Mouse (Mus musculus) E14TG2a.4 (cell line): Measurements from ENCODE around the gene Rab31.

Experiments used
- H3K27me3 ChIP-seq: 2 replicates; pipeline ENCODE4 v1.6.1; 2014; ENCODE audit warnings: low read length, control low read depth; ENCODE audit not compliant: insufficient read depth
- H3K36me3 ChIP-seq: 2 replicates; pipeline ENCODE4 v1.6.1; 2014; ENCODE audit warnings: low read length, control low read depth; ENCODE audit not compliant: insufficient read depth
- H3K4me1 ChIP-seq: replicated peaks from 2 replicates; pipeline ENCODE4 v1.6.1; 2014; ENCODE audit warnings: low read depth, low read length, control low read depth
- H3K4me3 ChIP-seq: replicated peaks from 2 replicates; pipeline ENCODE4 v1.5.1; 2014; ENCODE audit warnings: mild to moderate bottlenecking, low read length
- H3K9me3 ChIP-seq: 2 replicates; pipeline ENCODE4 v1.6.1; 2014; ENCODE audit warnings: low read length, control low read depth
- CTCF ChIP-seq: conservative IDR thresholded peaks from 2 replicates; pipeline ENCODE4 v1.5.1; 2014; ENCODE audit warnings: low read length
- NANOG ChIP-seq: IDR thresholded peaks from 2 replicates; pipeline ENCODE4 v1.6.1; 2014; ENCODE audit warnings: borderline replicate concordance, low read length, mixed read lengths
- POU5F1 ChIP-seq: IDR thresholded peaks from 2 replicates; pipeline ENCODE4 v1.6.1; 2014; ENCODE audit warnings: low read length, borderline replicate concordance

The Rab31 gene

GRCm38 (mm10) chr17:65662662-65663061, 109.9 kb downstream of the Rab31 start:
- no peak for TF ChIP-seq NANOG
- TF ChIP-seq CTCF: no peak
- no peak for TF ChIP-seq POU5F1
- H3K36me3 ChIP-seq: 0 out of 2 replicates have a peak, but pooled peaks cover under 1% of the 10 kb centered on the region

GRCm38 (mm10) chr17:65658416-65658815, 114.1 kb downstream of the Rab31 start:
- no peak overlapping the region for H3K4me3 ChIP-seq
- H3K9me3 ChIP-seq: no peaks in the 10 kb centered on the region
- 0 out of 2 replicates have a peak, but pooled peaks cover 3% of the 10 kb centered on the region for H3K36me3 ChIP-seq
- H3K27me3 ChIP-seq: no peaks in the 10 kb centered on the region
- TF ChIP-seq CTCF: no peak
- no peak for TF ChIP-seq NANOG
- no peak for TF ChIP-seq POU5F1
- peaks cover 29% of the 10 kb centered on the region for H3K4me1 ChIP-seq

More at GRCm38 (mm10) chr17:65662662-65663061, 109.9 kb downstream of the Rab31 start:
- Histone ChIP-seq H3K4me3 (no peak overlapping the region), H3K9me3 (no peaks in the 10 kb centered on the region), H3K27me3 (no peaks in the 10 kb centered on the region), H3K4me1 (peaks cover 36% of the 10 kb centered on the region)

- Histone ChIP-seq H3K9me3 (no peaks in the 10 kb centered on the region), H3K4me3 (no peak overlapping the region), H3K4me1 (peaks cover 25% of the 10 kb centered on the region), H3K36me3 (0 out of 2 replicates have a peak, but pooled peaks cover 6% of the 10 kb centered on the region), H3K27me3 (no peaks in the 10 kb centered on the region)
- no peak for TF ChIP-seq CTCF
- TF ChIP-seq POU5F1: no peak
- TF ChIP-seq NANOG: no peak
Observed at GRCm38 (mm10) chr17:65657958-65658357, 114.6 kb downstream of the Rab31 start.

GRCm38 (mm10) chr17:65656731-65657130, 115.8 kb downstream of the Rab31 start:
- TF ChIP-seq NANOG: no peak
- TF ChIP-seq POU5F1: no peak
- TF ChIP-seq CTCF: no peak
- H3K36me3 ChIP-seq: 0 out of 2 replicates have a peak, but pooled peaks cover 10% of the 10 kb centered on the region
- H3K9me3 ChIP-seq: no peaks in the 10 kb centered on the region
- H3K4me3 ChIP-seq: no peak overlapping the region
- no peaks in the 10 kb centered on the region for H3K27me3 ChIP-seq
- H3K4me1 ChIP-seq: peaks cover 24% of the 10 kb centered on the region

GRCm38 (mm10) chr17:65656076-65656475, 116.5 kb downstream of the Rab31 start:
- 0 out of 2 replicates have a peak, but pooled peaks cover 10% of the 10 kb centered on the region for H3K36me3 ChIP-seq
- no peaks in the 10 kb centered on the region for H3K9me3 ChIP-seq
- no peaks in the 10 kb centered on the region for H3K27me3 ChIP-seq
- H3K4me3 ChIP-seq: no peak overlapping the region
- H3K4me1 ChIP-seq: peaks cover 29% of the 10 kb centered on the region
- TF ChIP-seq CTCF: no peak
- TF ChIP-seq NANOG: no peak
- TF ChIP-seq POU5F1: no peak

- no peak for TF ChIP-seq NANOG
- H3K36me3 ChIP-seq: 0 out of 2 replicates have a peak, but pooled peaks cover 10% of the 10 kb centered on the region
- no peak overlapping the region for H3K4me3 ChIP-seq
- H3K27me3 ChIP-seq: no peaks in the 10 kb centered on the region
- no peaks in the 10 kb centered on the region for H3K9me3 ChIP-seq
- H3K4me1 ChIP-seq: peaks cover 34% of the 10 kb centered on the region
Observed at GRCm38 (mm10) chr17:65655608-65656007, 116.9 kb downstream of the Rab31 start.

- no peak overlapping the region for H3K4me3 ChIP-seq
- TF ChIP-seq NANOG (no peak), POU5F1 (no peak), CTCF (no peak)
- 0 out of 2 replicates have a peak, but pooled peaks cover 7% of the 10 kb centered on the region for H3K36me3 ChIP-seq
Observed at GRCm38 (mm10) chr17:65650598-65650997, 122.0 kb downstream of the Rab31 start.

GRCm38 (mm10) chr17:65649175-65649493, 123.4 kb downstream of the Rab31 start:
- TF ChIP-seq POU5F1: no peak
- TF ChIP-seq NANOG: no peak
- TF ChIP-seq CTCF: no peak
- Histone ChIP-seq H3K36me3 (0 out of 2 replicates have a peak, but pooled peaks cover 7% of the 10 kb centered on the region), H3K9me3 (no peaks in the 10 kb centered on the region), H3K4me1 (peaks cover 55% of the 10 kb centered on the region), H3K27me3 (no peaks in the 10 kb centered on the region), H3K4me3 (no peak overlapping the region)

More at GRCm38 (mm10) chr17:65650598-65650997, 122.0 kb downstream of the Rab31 start:
- H3K27me3 ChIP-seq: no peaks in the 10 kb centered on the region
- peaks cover 70% of the 10 kb centered on the region for H3K4me1 ChIP-seq
- no peaks in the 10 kb centered on the region for H3K9me3 ChIP-seq
